Mouse (Mus musculus): ENCODE measurements at regions not wholly inside any gene's neighbourhood (a gene's known extent, or its start where the extent isn't known, plus 50 kb on each side); places are given as distances from the start of the nearest gene placed in this dataset.

- Histone ChIP-seq H3K27me3 (no peaks in the 10 kb centered on the region), H3K27ac (no peak overlapping the region), H3K4me2 (no peak overlapping the region), H3K4me3 (no peak overlapping the region), H3K9ac (no peak overlapping the region), H3K4me1 (no peaks in the 10 kb centered on the region), H3K36me3 (no peaks in the 10 kb centered on the region), H3K9me3 (no peaks in the 10 kb centered on the region)
- WGBS = 89% methylated on average over 4 of the region's 4 CpGs
- ATAC-seq (ENCODE audit: insufficient number of reproducible peaks, insufficient read depth, low FRiP score, low TSS enrichment, low read depth) = no peak
These were observed 287.7 kb downstream of the Rps29 start for GRCm38 (mm10) chr12:68871259-68871658.

GRCm38 (mm10) chr12:68862991-68863356 is 296.0 kb downstream of the Rps29 start:
- H3K4me3 ChIP-seq = no peak overlapping the region
- no peaks in the 10 kb centered on the region for H3K9me3 ChIP-seq
- H3K27me3 ChIP-seq = no peaks in the 10 kb centered on the region
- no peak overlapping the region for H3K4me2 ChIP-seq
- no peak for ATAC-seq (ENCODE audit: insufficient number of reproducible peaks, insufficient read depth, low FRiP score, low TSS enrichment, low read depth)
- no peak overlapping the region for H3K27ac ChIP-seq
- H3K36me3 ChIP-seq = no peaks in the 10 kb centered on the region
- H3K4me1 ChIP-seq = no peaks in the 10 kb centered on the region
- H3K9ac ChIP-seq = no peak overlapping the region
- 62% methylated on average over 3 of the region's 3 CpGs for WGBS

- Histone ChIP-seq H3K9me3 (no peaks in the 10 kb centered on the region), H3K4me2 (no peak overlapping the region), H3K27ac (no peak overlapping the region), H3K9ac (no peak overlapping the region), H3K27me3 (no peaks in the 10 kb centered on the region), H3K36me3 (no peaks in the 10 kb centered on the region), H3K4me1 (no peaks in the 10 kb centered on the region), H3K4me3 (no peak overlapping the region)
- 29% methylated on average over 5 of the region's 5 CpGs for WGBS
- ATAC-seq (ENCODE audit: insufficient number of reproducible peaks, insufficient read depth, low FRiP score, low TSS enrichment, low read depth) = no peak
These were observed 296.5 kb downstream of the Rps29 start for GRCm38 (mm10) chr12:68862313-68862990.

- 53% methylated on average over 2 of the region's 2 CpGs for WGBS
- H3K4me3 ChIP-seq = no peak overlapping the region
- no peak for ATAC-seq (ENCODE audit: insufficient number of reproducible peaks, insufficient read depth, low FRiP score, low TSS enrichment, low read depth)
These were observed 298.7 kb downstream of the Rps29 start for GRCm38 (mm10) chr12:68860332-68860731.

DNA sequence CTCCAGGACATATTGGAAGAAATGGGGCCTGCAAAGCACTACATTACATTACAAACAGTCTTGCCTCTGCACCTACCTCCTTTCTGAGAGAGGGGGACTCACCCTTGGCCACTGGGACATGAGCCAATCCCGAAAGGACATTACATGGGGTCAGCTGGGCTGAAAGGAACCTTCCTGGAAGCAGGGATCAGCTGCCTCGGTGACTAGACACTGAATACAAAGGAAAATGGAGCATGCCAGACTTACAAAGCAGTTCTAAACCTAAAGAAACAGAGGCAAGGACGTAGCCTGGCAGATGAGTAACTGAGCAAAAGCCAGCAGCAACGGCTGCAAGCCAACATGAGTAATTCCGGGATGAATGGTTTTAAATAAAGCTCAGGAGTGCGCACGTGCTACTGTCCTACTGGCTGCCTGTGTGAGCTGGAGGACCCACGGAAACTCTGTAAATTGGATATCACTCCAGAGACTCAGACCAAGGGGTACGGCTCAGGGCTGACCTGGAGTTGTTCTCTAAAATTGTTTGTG is 309.3 kb downstream of the Rps29 start:
- no peak overlapping the region for H3K4me2 ChIP-seq
- WGBS = 84% methylated on average over 9 of the region's 9 CpGs
- H3K9ac ChIP-seq = no peak overlapping the region
- H3K4me3 ChIP-seq = no peak overlapping the region
- H3K36me3 ChIP-seq = no peaks in the 10 kb centered on the region
- H3K27ac ChIP-seq = no peak overlapping the region
- ATAC-seq (ENCODE audit: insufficient number of reproducible peaks, insufficient read depth, low FRiP score, low TSS enrichment, low read depth) = no peak
- no peaks in the 10 kb centered on the region for H3K4me1 ChIP-seq
- H3K27me3 ChIP-seq = no peaks in the 10 kb centered on the region
- H3K9me3 ChIP-seq = no peaks in the 10 kb centered on the region

More at GRCm38 (mm10) chr12:68860332-68860731, 298.7 kb downstream of the Rps29 start:
- H3K27ac ChIP-seq = no peak overlapping the region
- no peak overlapping the region for H3K4me2 ChIP-seq
- H3K9me3 ChIP-seq = no peaks in the 10 kb centered on the region
- no peaks in the 10 kb centered on the region for H3K27me3 ChIP-seq
- H3K9ac ChIP-seq = no peak overlapping the region
- H3K4me1 ChIP-seq = no peaks in the 10 kb centered on the region
- H3K36me3 ChIP-seq = no peaks in the 10 kb centered on the region

GRCm38 (mm10) chr12:68840815-68841214 is 318.2 kb downstream of the Rps29 start:
- H3K9me3 ChIP-seq = no peaks in the 10 kb centered on the region
- no peak overlapping the region for H3K27ac ChIP-seq
- H3K4me3 ChIP-seq = no peak overlapping the region
- no peaks in the 10 kb centered on the region for H3K27me3 ChIP-seq
- ATAC-seq (ENCODE audit: insufficient number of reproducible peaks, insufficient read depth, low FRiP score, low TSS enrichment, low read depth) = no peak
- H3K36me3 ChIP-seq = no peaks in the 10 kb centered on the region
- no peaks in the 10 kb centered on the region for H3K4me1 ChIP-seq
- 88% methylated on average over 8 of the region's 8 CpGs for WGBS
- H3K4me2 ChIP-seq = no peak overlapping the region
- H3K9ac ChIP-seq = no peak overlapping the region

DNA sequence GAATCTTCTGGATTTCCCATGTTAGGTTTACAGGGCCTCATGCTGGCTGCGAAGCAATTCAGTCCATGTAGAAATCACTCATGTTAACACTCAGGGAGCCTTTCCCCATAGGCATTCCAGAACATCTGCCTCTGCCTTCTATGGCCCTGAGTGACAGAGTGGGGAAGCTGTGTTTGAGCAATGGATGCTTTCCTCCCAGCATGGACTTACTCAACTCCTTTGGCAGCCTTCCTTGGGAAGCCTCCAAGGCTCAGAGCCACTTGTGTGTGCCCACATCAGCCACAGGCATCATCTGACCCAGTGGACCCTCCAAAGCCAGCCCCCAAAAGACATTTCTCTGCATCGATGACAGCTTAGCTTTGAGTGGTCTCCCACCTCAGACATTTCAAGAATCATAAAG is 318.8 kb downstream of the Rps29 start:
- no peaks in the 10 kb centered on the region for H3K4me1 ChIP-seq
- WGBS = 94% methylated on average over 2 of the region's 2 CpGs
- no peak for ATAC-seq (ENCODE audit: insufficient number of reproducible peaks, insufficient read depth, low FRiP score, low TSS enrichment, low read depth)
- H3K27me3 ChIP-seq = no peaks in the 10 kb centered on the region
- H3K9ac ChIP-seq = no peak overlapping the region
- no peak overlapping the region for H3K4me2 ChIP-seq
- no peak overlapping the region for H3K4me3 ChIP-seq
- no peaks in the 10 kb centered on the region for H3K9me3 ChIP-seq
- H3K27ac ChIP-seq = no peak overlapping the region
- no peaks in the 10 kb centered on the region for H3K36me3 ChIP-seq

GRCm38 (mm10) chr12:68836023-68836422 is 323.0 kb downstream of the Rps29 start:
- 78% methylated on average over 3 of the region's 3 CpGs for WGBS
- Histone ChIP-seq H3K27me3 (no peaks in the 10 kb centered on the region), H3K4me3 (no peak overlapping the region), H3K4me1 (no peaks in the 10 kb centered on the region), H3K36me3 (no peaks in the 10 kb centered on the region), H3K9me3 (no peaks in the 10 kb centered on the region), H3K9ac (no peak overlapping the region), H3K4me2 (no peak overlapping the region), H3K27ac (no peak overlapping the region)
- no peak for ATAC-seq (ENCODE audit: insufficient number of reproducible peaks, insufficient read depth, low FRiP score, low TSS enrichment, low read depth)

GRCm38 (mm10) chr12:68833914-68834313 is 325.1 kb downstream of the Rps29 start:
- no peak overlapping the region for H3K9ac ChIP-seq
- no peak overlapping the region for H3K4me3 ChIP-seq
- 78% methylated on average over 4 of the region's 4 CpGs for WGBS
- no peaks in the 10 kb centered on the region for H3K36me3 ChIP-seq
- no peaks in the 10 kb centered on the region for H3K27me3 ChIP-seq
- H3K27ac ChIP-seq = no peak overlapping the region
- no peaks in the 10 kb centered on the region for H3K4me1 ChIP-seq
- no peak overlapping the region for H3K4me2 ChIP-seq
- no peak for ATAC-seq (ENCODE audit: insufficient number of reproducible peaks, insufficient read depth, low FRiP score, low TSS enrichment, low read depth)
- H3K9me3 ChIP-seq = no peaks in the 10 kb centered on the region

DNA sequence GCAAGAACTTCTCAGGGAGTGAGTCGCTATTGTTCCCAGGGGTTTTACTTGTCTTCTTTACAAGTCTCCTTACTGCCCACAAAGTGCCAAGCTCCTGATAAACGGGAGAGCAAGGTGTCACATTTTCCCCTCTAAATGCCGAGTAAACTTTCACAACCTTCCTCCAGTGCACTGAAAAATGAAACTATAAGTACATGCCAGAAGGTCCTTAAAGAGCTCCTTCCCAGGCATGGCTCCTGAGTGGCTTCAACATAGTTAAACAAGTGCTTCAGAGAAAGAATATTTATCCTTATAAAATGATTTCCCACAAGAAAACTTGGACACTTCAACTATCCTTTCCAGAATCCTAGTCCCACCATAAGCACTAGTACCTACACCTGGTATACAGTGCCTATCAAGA is 329.6 kb downstream of the Rps29 start:
- no peaks in the 10 kb centered on the region for H3K9me3 ChIP-seq
- H3K36me3 ChIP-seq = no peaks in the 10 kb centered on the region
- H3K27ac ChIP-seq = no peak overlapping the region
- H3K9ac ChIP-seq = no peak overlapping the region
- 79% methylated on average over 3 of the region's 3 CpGs for WGBS
- H3K4me1 ChIP-seq = no peaks in the 10 kb centered on the region
- H3K4me2 ChIP-seq = no peak overlapping the region
- no peak overlapping the region for H3K4me3 ChIP-seq
- no peak for ATAC-seq (ENCODE audit: insufficient number of reproducible peaks, insufficient read depth, low FRiP score, low TSS enrichment, low read depth)
- H3K27me3 ChIP-seq = no peaks in the 10 kb centered on the region

- no peak for ATAC-seq (ENCODE audit: insufficient number of reproducible peaks, insufficient read depth, low FRiP score, low TSS enrichment, low read depth)
- 84% methylated on average over 9 of the region's 9 CpGs for WGBS
- no peaks in the 10 kb centered on the region for H3K4me1 ChIP-seq
These were observed 331.3 kb downstream of the Rps29 start for GRCm38 (mm10) chr12:68827549-68828249.

GRCm38 (mm10) chr12:68794396-68794795 is 364.6 kb downstream of the Rps29 start:
- no peak overlapping the region for H3K27ac ChIP-seq
- H3K36me3 ChIP-seq = no peaks in the 10 kb centered on the region
- ATAC-seq (ENCODE audit: insufficient number of reproducible peaks, insufficient read depth, low FRiP score, low TSS enrichment, low read depth) = no peak
- no peak overlapping the region for H3K9ac ChIP-seq
- no peaks in the 10 kb centered on the region for H3K9me3 ChIP-seq
- no peak overlapping the region for H3K4me2 ChIP-seq
- H3K4me3 ChIP-seq = no peak overlapping the region
- no peaks in the 10 kb centered on the region for H3K27me3 ChIP-seq
- no peaks in the 10 kb centered on the region for H3K4me1 ChIP-seq
- 83% methylated on average over 5 of the region's 5 CpGs for WGBS

More at GRCm38 (mm10) chr12:68827549-68828249, 331.3 kb downstream of the Rps29 start:
- Histone ChIP-seq H3K27ac (no peak overlapping the region), H3K27me3 (no peaks in the 10 kb centered on the region), H3K4me2 (no peak overlapping the region), H3K9ac (no peak overlapping the region), H3K4me3 (no peak overlapping the region), H3K36me3 (no peaks in the 10 kb centered on the region), H3K9me3 (no peaks in the 10 kb centered on the region)
